Mouse (Mus musculus): ENCODE data around the gene Cbx4.

Gene Cbx4

DNA sequence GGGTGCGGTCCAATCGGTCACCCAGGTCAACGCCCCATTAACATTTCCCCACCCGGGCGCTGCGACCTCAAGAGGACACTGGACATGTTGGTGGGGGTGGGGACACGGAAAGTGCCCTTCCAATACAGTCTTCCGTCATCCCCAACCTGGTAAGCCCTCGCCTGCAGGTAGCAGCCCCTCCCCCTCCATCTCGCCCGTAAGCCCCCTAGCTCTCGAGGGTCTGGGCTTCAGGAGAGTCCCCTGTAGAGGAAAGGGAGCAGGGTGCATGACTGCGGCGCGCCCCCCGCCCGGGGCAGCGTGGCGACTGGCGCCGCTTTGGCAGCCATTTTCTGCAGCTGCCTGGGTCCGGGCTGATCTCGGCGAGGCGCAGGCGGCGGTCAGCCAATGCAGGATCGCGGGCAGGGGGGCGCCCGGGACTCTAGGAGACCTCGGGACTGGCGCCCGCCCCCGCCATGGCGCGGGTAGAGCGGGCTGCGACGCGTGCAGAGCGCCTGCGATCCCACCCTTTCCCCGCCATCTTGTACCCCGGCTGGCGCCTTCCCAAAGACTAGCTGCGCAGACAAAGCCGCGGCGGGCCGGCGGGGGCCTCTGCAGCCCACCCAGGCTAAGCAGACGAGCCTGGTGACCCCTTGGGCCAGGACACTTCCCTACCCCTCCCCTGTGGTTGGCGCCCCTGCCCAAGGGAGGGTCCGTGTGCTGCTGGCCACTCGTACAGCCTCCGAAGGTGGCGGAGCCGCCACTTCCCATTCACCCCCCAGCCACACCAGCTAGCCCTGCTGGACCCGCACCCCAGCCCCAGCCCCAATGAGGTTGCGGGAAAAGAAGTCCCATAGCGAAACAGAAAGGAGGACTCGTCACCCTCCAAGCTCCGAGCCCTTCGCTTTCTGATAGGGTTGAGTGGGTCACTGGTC, 29.5 kb downstream of the Cbx4 start:
- DNase-seq, result peak; percentile 84 to 86

DNA sequence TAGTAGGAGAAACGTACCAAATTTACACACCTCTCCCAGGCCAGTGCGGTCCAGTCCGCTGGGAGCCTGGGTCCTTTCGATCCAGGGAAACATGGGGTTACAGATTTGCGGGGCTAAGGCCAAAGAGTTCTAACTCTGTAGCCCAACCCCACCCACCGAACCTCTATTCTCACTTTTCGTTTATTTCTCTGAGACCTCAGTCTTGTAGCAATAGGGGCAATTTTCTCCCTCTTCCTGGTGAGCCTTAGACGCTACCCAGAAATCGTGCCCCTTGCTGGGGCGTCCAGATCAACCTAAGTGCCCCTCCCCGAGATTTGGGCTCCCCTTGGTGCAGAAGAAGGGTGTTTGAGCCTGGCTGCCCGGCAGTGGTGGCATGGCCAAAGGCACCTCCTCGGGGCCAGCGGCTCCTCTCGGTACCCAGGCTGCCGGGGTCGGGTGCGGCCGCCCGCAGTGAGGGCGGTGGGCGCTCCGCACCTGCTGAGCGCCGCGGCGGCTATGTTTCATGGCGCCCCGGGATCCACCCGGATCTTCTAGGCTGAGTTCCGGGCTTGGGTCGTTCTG, 30.4 kb downstream of the Cbx4 start:
- peak; percentile 52 to 62 for DNase-seq

GRCm38 (mm10) chr11:119054351-119055345, 31.4 kb downstream of the Cbx4 start:
- peak; percentile 80 to 84 for DNase-seq

GRCm38 (mm10) chr11:119053738-119054350, 32.2 kb downstream of the Cbx4 start:
- DNase-seq, result peak; percentile 78 to 82

DNA sequence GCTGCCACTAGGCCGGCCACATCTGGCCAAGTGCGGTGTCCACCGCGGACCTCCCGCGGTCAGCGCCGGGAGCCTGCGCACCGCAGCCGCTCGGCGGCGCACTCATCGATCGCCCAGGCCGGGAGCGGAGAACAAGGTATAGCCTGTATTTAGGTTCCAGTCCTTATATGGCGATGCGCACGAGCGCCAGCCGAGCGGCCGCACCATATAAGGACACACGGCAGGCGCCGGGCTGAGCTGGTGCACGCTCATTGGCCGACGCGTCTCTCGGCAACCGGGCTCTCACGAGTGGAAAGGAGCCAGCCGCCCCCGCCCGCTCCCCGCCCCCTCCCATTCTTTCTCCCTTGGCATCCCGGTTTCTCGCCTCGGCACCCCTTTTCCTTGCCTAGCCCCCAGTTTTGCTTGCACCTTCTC, 32.8 kb downstream of the Cbx4 start:
- DNase-seq, result peak; percentile 87 to 93

DNA sequence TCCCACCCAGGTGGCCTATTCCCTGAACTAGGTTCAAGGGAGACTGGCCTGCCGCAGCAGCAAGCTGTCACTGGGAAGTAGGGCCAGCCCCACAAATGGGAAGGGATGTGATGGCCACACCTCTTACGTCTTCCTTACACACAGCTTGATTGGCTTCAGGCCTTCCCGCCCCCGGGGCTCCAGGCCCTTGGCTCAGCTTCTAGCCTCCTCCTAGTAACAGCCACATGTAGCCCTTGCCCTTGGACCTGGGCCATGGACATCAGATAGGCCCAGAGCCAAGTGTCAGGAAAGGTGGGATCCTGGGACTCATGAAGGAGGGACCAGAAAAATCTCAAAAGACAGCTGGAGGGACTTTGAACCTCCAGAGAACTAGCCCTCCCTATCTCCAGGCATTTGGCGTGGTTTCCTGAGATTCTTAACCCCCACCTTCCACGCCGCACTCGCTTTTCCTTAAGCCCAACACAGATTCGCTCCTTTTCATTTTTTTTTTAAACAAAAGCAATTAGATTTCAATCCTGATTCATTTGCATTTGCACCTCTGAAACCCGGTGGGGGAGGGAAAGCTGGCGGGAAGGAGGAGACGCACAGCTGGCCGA, 33.3 kb downstream of the Cbx4 start:
- DNase-seq, result peak; percentile 57 to 65

DNA sequence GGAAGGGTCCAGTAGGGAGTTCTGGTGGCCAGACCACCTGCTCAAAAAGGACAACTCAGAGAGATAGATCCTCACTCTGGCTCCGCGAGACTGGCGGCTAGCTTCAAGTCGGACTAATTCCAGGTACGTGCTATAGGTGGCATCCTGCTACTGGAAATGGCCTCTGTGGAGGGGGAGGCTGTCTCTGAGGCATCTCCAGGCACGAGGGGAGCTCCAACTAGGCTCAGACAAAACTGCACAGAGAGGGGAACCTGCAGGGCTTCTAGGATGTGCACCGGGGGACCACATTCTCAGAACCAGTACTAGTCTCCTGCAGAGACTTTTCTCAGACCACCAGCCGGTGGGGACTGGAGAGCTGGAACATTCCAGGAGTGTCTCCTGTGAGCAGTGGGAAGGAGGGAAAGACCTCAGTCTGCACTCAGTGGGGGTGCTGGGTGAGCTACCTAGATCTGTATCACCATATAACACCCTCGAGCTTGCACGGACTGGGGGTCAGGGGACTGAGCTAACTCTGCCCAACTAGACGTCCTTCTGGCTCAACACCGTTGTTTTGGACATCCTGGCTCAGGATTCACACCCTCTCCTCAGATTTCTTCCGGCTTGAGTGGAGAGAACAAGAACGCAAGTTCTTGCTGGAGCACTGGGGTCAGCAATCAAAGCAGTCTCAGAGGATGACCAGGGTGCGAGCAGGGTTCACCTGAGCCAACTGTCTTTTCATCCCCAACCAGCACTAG, 33.9 kb downstream of the Cbx4 start:
- DNase-seq, result peak; percentile 66 to 76

DNA sequence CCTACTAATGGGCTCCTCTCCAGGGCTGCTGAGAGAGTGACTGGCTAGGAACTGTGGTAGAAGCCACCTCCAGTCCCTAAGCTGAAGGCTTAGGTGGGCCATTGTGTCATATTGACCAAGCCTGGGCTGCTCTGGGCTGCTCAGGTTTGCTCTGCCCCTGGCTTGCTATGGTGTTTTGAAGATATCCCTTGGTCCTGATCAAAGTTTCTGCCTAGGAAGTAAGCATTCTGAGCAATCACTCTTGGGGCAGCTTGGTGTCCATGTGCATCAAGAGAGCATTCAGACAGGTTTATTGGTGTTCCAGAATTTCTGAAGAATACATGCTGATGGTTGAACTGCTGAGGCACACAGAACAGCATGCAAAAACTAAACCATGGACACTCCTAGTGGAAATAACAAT, 34.6 kb downstream of the Cbx4 start:
- no peak for DNase-seq

DNA sequence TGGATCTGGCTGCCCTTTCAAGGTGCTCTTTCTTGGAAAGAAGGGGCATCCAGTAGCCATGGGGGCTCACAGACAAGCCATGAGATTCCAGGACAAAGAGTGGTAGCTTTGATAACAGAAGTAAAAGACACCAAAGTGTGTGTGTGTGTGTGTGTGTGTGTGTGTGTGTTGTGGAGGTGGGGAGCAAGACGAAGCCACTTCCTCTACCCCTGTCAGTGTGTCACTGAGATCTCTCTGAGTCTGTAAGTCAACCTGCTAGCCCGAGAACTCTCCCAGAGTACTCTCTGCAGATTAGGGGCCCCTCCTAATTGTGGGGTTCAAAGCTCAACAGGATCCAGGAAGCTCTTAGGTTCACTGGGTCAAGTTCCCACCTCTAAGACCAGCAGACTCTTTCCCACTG, 35.7 kb downstream of the Cbx4 start:
- no peak for DNase-seq

- no peak for DNase-seq
Measured at GRCm38 (mm10) chr11:119048133-119048510, 37.9 kb downstream of the Cbx4 start.

- DNase-seq, result peak in 1 of 2 experiments; percentile 45
Measured at GRCm38 (mm10) chr11:119047261-119048132, 38.5 kb downstream of the Cbx4 start.

GRCm38 (mm10) chr11:119046601-119047245, 39.3 kb downstream of the Cbx4 start:
- DNase-seq, result peak in 1 of 2 experiments; percentile 35

- peak in 1 of 2 experiments; percentile 43 for DNase-seq
Measured at GRCm38 (mm10) chr11:119044551-119045337, 41.3 kb downstream of the Cbx4 start.

- DNase-seq, result peak; percentile 35 to 57
Measured at GRCm38 (mm10) chr11:119043761-119044550, 42.1 kb downstream of the Cbx4 start.

- DNase-seq, result no peak
Measured at GRCm38 (mm10) chr11:119043273-119043540, 42.8 kb downstream of the Cbx4 start.

DNA sequence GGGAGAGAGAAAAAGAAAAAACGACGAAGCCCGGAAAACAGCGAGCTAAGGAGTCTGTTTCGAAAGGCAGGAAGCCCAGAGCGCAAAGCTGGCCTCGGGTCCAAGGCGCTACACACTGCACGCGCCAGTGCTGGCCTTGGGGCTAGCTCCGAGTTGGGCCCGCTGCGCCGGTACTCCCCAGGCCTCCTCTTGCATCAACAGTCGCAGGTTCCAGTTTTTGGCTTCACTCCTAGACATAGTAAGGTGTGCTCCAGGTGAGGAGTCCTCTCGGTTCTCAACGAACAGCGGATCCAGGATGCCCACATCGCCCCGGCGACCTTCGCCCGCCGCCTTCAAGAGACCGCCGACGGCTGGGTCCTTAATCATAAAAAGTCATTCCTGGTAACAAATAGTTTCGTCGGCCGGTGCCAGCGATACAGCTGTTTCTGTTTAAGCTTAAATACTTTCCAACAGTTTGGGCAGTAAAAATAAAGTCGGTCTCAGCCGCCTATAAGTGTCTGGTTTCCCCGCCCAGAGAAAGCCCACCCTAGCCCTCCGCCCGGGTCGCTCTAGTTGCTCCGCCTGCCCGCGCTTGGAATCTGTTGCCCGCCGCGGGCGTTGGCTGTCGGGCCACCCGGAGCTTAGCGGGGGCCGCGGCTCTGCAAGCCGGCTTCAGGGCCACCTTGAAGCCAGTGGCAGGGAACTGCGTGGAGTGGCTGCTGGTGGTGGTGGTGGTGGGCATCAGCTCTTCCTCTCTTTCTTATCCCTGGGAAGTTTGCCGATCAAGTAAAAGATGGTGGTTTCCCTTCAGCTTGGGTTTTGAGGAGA, 43.4 kb downstream of the Cbx4 start:
- DNase-seq, result peak in 1 of 2 experiments; percentile 41

GRCm38 (mm10) chr11:119041750-119042465, 44.1 kb downstream of the Cbx4 start:
- no peak for DNase-seq

All from cerebellum, postnatal 25 days (tissue).